Mouse (Mus musculus) thymus, adult 2 months (tissue): ENCODE data around the gene Pou4f2.

Experiments used
- CTCF ChIP-seq: fragments of 200-500 bp; IDR thresholded peaks from 2 replicates; pipeline ENCODE4 v1.5.1; 2012; ENCODE audit warnings: mild to moderate bottlenecking, control low read depth, low read length, moderate library complexity, borderline replicate concordance; ENCODE audit not compliant: control insufficient read depth, poor library complexity, insufficient read depth; ENCODE audit errors: extremely low read depth
- POLR2A ChIP-seq: fragments of 200-500 bp; IDR thresholded peaks from 2 replicates; pipeline ENCODE4 v1.6.1; 2012; ENCODE audit warnings: mild to moderate bottlenecking, low read length, control low read depth, moderate library complexity; ENCODE audit not compliant: control insufficient read depth, poor library complexity, insufficient read depth; ENCODE audit errors: extremely low read depth

DNA sequence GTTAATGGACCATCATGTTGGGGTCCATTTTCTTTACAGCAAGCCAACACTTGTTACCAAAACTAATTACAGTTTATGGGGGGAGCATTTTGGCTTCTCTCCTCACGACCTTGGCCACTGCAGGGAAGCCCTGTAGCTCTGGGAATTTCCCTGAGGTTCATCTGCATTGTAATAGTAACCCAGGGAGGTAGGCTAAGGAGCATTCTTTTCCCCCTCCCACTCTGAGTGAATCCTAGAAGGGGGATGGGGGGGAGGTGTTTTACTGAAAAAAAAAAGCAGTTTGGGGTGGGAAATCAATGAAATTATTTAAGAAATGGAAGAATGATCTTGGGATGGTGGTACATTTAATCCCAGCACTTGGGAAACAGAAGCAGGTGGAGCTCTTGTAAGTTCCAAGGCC, 12.5 kb downstream of the Pou4f2 start:
- TF ChIP-seq CTCF (no peak), POLR2A (no peak)
